Mouse (Mus musculus): ENCODE results near the gene Ubac1. TPM values are rescaled to one million over a fixed set of nuclear protein-coding genes. Genes with fewer than 3 reads are reported as not detected.
A peak's percentile ranks its signal among the peaks of the same experiment; 100 is the strongest.

Ubac1 gene
- total RNA-seq, 2 experiments from 2014 or later: 53.9 to 58.0 TPM

DNA sequence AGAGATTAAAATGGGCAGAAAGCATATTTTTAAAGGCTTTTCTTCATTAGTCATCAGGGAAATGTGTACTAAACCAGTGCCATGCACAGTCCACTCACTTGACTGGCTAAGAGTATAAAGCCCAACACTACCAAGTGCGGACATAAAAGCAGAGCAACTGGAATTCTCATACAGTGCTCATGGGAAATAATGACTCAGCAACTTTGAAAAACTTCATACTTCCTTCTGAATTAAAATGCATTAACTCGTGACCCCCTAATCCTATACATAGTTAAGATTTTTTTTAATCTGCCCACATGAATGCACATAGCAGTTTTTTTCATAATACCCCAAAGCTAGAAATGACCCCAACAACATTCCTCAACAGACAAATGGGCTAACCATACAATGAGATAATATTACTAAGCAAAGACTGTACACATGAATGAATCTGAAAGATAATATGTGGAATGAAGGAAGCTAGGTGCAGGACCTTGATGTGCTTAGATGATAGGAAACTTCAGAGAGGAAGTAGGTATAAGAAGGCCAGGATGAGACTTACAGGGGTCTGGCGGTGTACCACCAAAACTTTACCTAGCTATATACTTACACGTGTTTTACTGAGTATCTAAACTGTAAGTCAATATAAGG lies 46.3 kb downstream of the Ubac1 start:
- DNase-seq (ENCODE audit: low spot score in 2 of 2): no peak

GRCm38 (mm10) chr2:25970426-25970825 lies 51.1 kb downstream of the Ubac1 start:
- DNase-seq (ENCODE audit: low spot score in 2 of 2): peak in 1 of 2 experiments; percentile 48

GRCm38 (mm10) chr2:25969319-25969718 lies 52.2 kb downstream of the Ubac1 start:
- DNase-seq (ENCODE audit: low spot score in 2 of 2): no peak

DNA sequence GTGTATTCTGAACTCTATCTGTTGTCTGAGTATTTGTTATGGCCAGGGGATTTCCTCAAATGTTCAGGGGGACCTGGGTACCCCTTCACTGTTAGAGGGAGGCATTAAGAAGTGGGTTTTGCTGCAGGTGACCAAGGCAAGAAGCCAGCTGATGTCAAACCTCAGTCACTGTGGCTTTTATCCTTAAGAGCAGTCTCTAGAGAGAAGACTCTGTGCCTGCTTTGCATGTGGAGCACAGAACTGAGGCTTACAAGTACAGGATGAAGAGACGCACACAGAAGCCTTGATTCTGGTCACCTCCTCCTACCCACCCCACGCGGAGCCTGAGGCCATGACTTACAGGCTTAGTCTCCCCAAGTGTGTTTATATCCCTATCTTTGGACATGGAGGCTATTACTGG lies 72.3 kb downstream of the Ubac1 start:
- DNase-seq (ENCODE audit: low spot score in 2 of 2): no peak

Other genes starting within 250 kb of the Ubac1 start
- gene Lcn11, start 244.7 kb downstream of the Ubac1 start, total RNA-seq (2021): not detected
- not detected for gene Gm13539, start 239.5 kb downstream of the Ubac1 start, total RNA-seq (2021)
- gene Glt6d1, start 205.9 kb downstream of the Ubac1 start, total RNA-seq (2021): not detected
- not detected for gene Lcn9, start 198.6 kb downstream of the Ubac1 start, total RNA-seq (2021)
- not detected for gene Sohlh1, start 174.5 kb downstream of the Ubac1 start, total RNA-seq (2021)
- 10 to 100 TPM; 39.9 to 43.2 TPM for gene Kcnt1, start 158.0 kb downstream of the Ubac1 start, total RNA-seq (2021)
- 100 to 1,000 TPM; 133 to 153 TPM for gene Camsap1, start 38.5 kb downstream of the Ubac1 start, total RNA-seq (2021)
- gene Nacc2, start 101.5 kb upstream of the Ubac1 start, total RNA-seq (2021): 10 to 100 TPM; 64.6 to 78.3 TPM
- gene Lhx3, start 186.5 kb upstream of the Ubac1 start, total RNA-seq (2021): under 1 TPM in 1 of 2 experiments, not detected in 1; 0.15 TPM
- gene Qsox2, start 215.8 kb upstream of the Ubac1 start, total RNA-seq (2021): 10 to 100 TPM; 24.2 to 25.5 TPM

Measured in layer of hippocampus, adult 18-20 months (tissue).